Mouse (Mus musculus): ENCODE data around the gene Ubr2. TPM values are rescaled to one million over a fixed set of nuclear protein-coding genes. Genes with fewer than 3 reads are reported as not detected.

Ubr2 gene
- total and polyA plus RNA-seq, 3 experiments = 20.4 to 50.9 (median 39.6) TPM

DNA sequence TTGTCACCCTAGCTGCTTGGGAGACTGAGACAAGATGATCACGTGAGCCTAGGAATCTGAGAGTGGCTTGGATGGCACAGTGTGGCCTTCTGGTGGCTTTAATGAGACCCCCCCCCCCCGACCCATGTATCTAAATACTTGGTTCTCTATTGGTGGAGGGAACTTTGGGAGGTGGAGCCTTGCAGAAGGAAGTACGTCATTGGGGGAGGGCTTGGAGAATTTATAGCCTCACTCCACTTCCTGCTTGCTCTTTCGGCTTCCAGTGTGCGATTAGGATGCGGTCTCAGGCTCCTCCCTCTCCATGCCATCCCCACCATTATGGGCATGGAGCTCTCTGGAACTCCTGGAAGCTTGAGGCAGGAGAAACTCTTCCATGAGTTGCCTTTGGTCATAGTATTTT lies 46.1 kb upstream of the Ubr2 start:
- TF ChIP-seq POLR2AphosphoS2 (IDR thresholded peaks at IDR 0.05; ENCODE audit: low read depth, low read length) (no peak), HCFC1 (IDR thresholded peaks at IDR 0.05; ENCODE audit: low read depth, low read length) (no peak), EP300 (IDR thresholded peaks at IDR 0.05; ENCODE audit: low read length) (no peak), E2F4 (IDR thresholded peaks at IDR 0.05; ENCODE audit: insufficient replicate concordance, low read depth, low read length) (no peak), SMC3 (IDR thresholded peaks at IDR 0.05; ENCODE audit: low read depth, low read length) (no peak), ZNF384 (IDR thresholded peaks at IDR 0.05; ENCODE audit: low read depth, low read length) (no peak), ZKSCAN1 (IDR thresholded peaks at IDR 0.05; ENCODE audit: borderline replicate concordance, low read depth, low read length) (no peak), MAFK (IDR thresholded peaks at IDR 0.05; ENCODE audit: insufficient replicate concordance, low read length) (no peak), MAZ (IDR thresholded peaks at IDR 0.05; ENCODE audit: low read depth, low read length) (no peak), MXI1 (IDR thresholded peaks at IDR 0.05; ENCODE audit: low read depth, low read length) (no peak), NELFE (IDR thresholded peaks at IDR 0.05; ENCODE audit: low read depth, low read length) (no peak), TCF12 (IDR thresholded peaks at IDR 0.05; ENCODE audit: low read depth, low read length) (no peak), RAD21 (IDR thresholded peaks at IDR 0.05; ENCODE audit: low read depth, low read length) (no peak), MEF2A (IDR thresholded peaks at IDR 0.05; ENCODE audit: borderline replicate concordance, low read depth, low read length) (no peak), PAX5 (IDR thresholded peaks at IDR 0.05; ENCODE audit: low read length) (no peak)
- H3K36me3 ChIP-seq (replicated peaks in 1 of 2; ENCODE audit: control insufficient read depth in 1 of 2, insufficient read depth in 1 of 2, low read length in 1 of 2) = no peaks in the 10 kb centered on the region
- dilution Hi-C loops (cut with MboI; ENCODE audit: extremely low pct_ligation_motif_present, extremely low pct_unique_long_range_greater_than_20kb, low sequenced_read_pairs) (no loop called here), in situ Hi-C loops (cut with MboI; ENCODE audit: low pct_ligation_motif_present, low pct_unique_long_range_greater_than_20kb, low sequenced_read_pairs) (no loop called here)
- H3K27ac ChIP-seq (ENCODE audit: insufficient read depth, low read depth) = no peak overlapping the region
- no peaks in the 10 kb centered on the region for H3K79me2 ChIP-seq (replicated peaks; ENCODE audit: control insufficient read depth, extremely low read depth, insufficient read depth, poor library complexity, severe bottlenecking)
- no peak overlapping the region for H3K9ac ChIP-seq (ENCODE audit: insufficient read depth, low read depth)
- DNase-seq (ENCODE audit: extremely low read depth) = no peak
- H3K9me3 ChIP-seq (replicated peaks; ENCODE audit: low read length) = peaks cover 4% of the 10 kb centered on the region
- H3K4me3 ChIP-seq (replicated peaks in 1 of 3; ENCODE audit: low read depth in 2 of 3, low read length in 2 of 3, poor library complexity in 1 of 3) = no peak overlapping the region
- no peaks in the 10 kb centered on the region for H3K27me3 ChIP-seq (replicated peaks)
- no peak overlapping the region for H3K4me2 ChIP-seq (ENCODE audit: insufficient read depth, low read depth, poor library complexity, severe bottlenecking)
- no peaks in the 10 kb centered on the region for H3K4me1 ChIP-seq (ENCODE audit: control insufficient read depth in 1 of 2, insufficient read depth in 2 of 2)

DNA sequence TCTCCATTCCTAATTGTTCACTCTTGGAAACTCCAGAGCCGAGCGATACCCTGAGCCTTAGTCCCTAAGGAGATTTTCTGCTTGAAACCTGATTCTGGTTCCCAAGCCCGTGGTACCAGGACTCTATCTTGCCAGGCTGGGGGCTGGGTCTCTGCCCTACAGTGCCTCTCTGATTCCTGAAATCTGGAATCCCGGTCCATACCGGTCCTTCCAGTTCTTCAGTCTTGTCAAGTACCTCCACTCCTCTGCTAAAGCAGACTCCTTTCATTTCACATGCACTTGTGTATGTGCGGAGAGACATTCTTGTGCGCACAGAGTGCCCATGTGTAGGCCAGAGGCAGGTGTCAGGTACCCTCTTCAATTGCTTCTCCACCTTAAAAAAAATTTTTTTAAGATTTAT lies 44.8 kb upstream of the Ubr2 start:
- in situ Hi-C loops (cut with MboI; ENCODE audit: low pct_ligation_motif_present, low pct_unique_long_range_greater_than_20kb, low sequenced_read_pairs) (no loop called here), dilution Hi-C loops (cut with MboI; ENCODE audit: extremely low pct_ligation_motif_present, extremely low pct_unique_long_range_greater_than_20kb, low sequenced_read_pairs) (no loop called here)
- H3K4me2 ChIP-seq (ENCODE audit: insufficient read depth, low read depth, poor library complexity, severe bottlenecking) = no peak overlapping the region
- no peaks in the 10 kb centered on the region for H3K27me3 ChIP-seq (replicated peaks)
- H3K4me3 ChIP-seq (replicated peaks in 1 of 3; ENCODE audit: low read depth in 2 of 3, low read length in 2 of 3, poor library complexity in 1 of 3) = no peak overlapping the region
- no peaks in the 10 kb centered on the region for H3K4me1 ChIP-seq (ENCODE audit: control insufficient read depth in 1 of 2, insufficient read depth in 2 of 2)
- H3K36me3 ChIP-seq (replicated peaks in 1 of 2; ENCODE audit: control insufficient read depth in 1 of 2, insufficient read depth in 1 of 2, low read length in 1 of 2) = no peaks in the 10 kb centered on the region
- no peak for DNase-seq (ENCODE audit: extremely low read depth)
- H3K79me2 ChIP-seq (replicated peaks; ENCODE audit: control insufficient read depth, extremely low read depth, insufficient read depth, poor library complexity, severe bottlenecking) = no peaks in the 10 kb centered on the region
- no peak for TF ChIP-seq MAX (IDR thresholded peaks at IDR 0.05; ENCODE audit: low read length)
- H3K9ac ChIP-seq (ENCODE audit: insufficient read depth, low read depth) = no peak overlapping the region
- peaks cover 4% of the 10 kb centered on the region for H3K9me3 ChIP-seq (replicated peaks; ENCODE audit: low read length)
- H3K27ac ChIP-seq (ENCODE audit: insufficient read depth, low read depth) = no peak overlapping the region

Measured in CH12.LX (cell line).